Mouse (Mus musculus) kidney, embryonic 15.5 days (tissue): ENCODE data around the gene Slc22a14. TPM values are rescaled to one million over a fixed set of nuclear protein-coding genes. Genes with fewer than 3 reads are reported as not detected.

Source experiments
- ATAC-seq: fragments of 200-750 bp; cut with Nextera tagmentation; replicated peaks from 2 replicates; pipeline ENCODE4 v1.8.0; 2017; ENCODE audit warnings: moderate TSS enrichment; ENCODE audit not compliant: low FRiP score
- H3K27ac ChIP-seq: fragments of 300-500 bp; sonication (generic); 2 replicates; pipeline ENCODE4 v1.5.1; 2015; ENCODE audit warnings: mild to moderate bottlenecking, inconsistent platforms
- H3K27me3 ChIP-seq: fragments of 300-500 bp; sonication (generic); 2 replicates; pipeline ENCODE4 v1.6.1; 2015; ENCODE audit warnings: inconsistent platforms
- H3K36me3 ChIP-seq: fragments of 300-500 bp; sonication (generic); 2 replicates; pipeline ENCODE4 v1.6.1; 2015; ENCODE audit warnings: inconsistent platforms
- H3K4me1 ChIP-seq: fragments of 300-500 bp; sonication (generic); 2 replicates; pipeline ENCODE4 v1.6.1; 2015; ENCODE audit warnings: inconsistent platforms
- H3K4me2 ChIP-seq: fragments of 300-500 bp; sonication (generic); 2 replicates; pipeline ENCODE4 v1.6.1; 2015; ENCODE audit warnings: moderate library complexity, mild to moderate bottlenecking, inconsistent platforms
- H3K4me3 ChIP-seq: fragments of 300-500 bp; sonication (generic); replicated peaks from 2 replicates; pipeline ENCODE4 v1.5.1; 2015; ENCODE audit warnings: mild to moderate bottlenecking, inconsistent platforms
- H3K9ac ChIP-seq: fragments of 300-500 bp; sonication (generic); 2 replicates; pipeline ENCODE4 v1.6.1; 2015; ENCODE audit warnings: mild to moderate bottlenecking, inconsistent platforms
- H3K9me3 ChIP-seq: fragments of 300-500 bp; sonication (generic); replicated peaks from 2 replicates; pipeline ENCODE4 v1.6.1; 2016; ENCODE audit warnings: inconsistent platforms
- WGBS: fragments of 180-500 bp; shearing (Covaris S2); methylation state at CpG from one replicate; pipeline ENCODE4 v1.1.7; 2015; ENCODE audit warnings: mixed read lengths; 5-methylcytosine and 5-hydroxymethylcytosine counted together
- polyA plus RNA-seq: library from polyadenylated mRNA; unstranded; fragments of >200 nt; fragmentation: Nextera tagmentation; extraction: Ambion mirVana; gene quantifications from 2 replicates; pipeline ENCODE4 v1.2.1, GENCODE M21; 2015

Gene Slc22a14
- polyA plus RNA-seq, 1 experiment from 2014 or later = 0.30 TPM

DNA sequence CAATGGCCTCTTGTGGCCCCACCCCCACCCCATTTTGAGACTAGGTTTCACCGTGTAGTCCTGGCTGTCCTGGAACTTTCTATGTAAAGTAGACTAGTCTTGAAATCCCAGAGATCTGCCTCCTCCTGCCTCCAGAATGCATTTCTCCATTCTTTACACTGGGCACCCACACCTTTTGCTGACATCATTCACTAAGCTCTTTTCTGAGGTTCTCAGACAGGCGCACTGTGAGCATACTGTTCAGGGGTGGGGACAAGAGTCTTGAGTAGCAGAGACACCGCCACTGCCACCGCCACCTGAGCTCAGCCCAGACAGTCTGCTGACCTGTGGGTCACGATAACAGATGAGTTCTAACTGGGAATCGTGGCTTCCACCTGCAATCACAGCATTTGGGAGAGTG is 9.4 kb downstream of the Slc22a14 start:
- Histone ChIP-seq H3K4me1 (peaks cover 16% of the 10 kb centered on the region), H3K36me3 (peaks cover 10% of the 10 kb centered on the region), H3K27me3 (no peaks in the 10 kb centered on the region), H3K4me3 (no peak overlapping the region), H3K9ac (no peak overlapping the region), H3K27ac (no peak overlapping the region), H3K4me2 (no peak overlapping the region), H3K9me3 (no peaks in the 10 kb centered on the region)
- no peak for ATAC-seq
- 59% methylated on average over 6 of the region's 6 CpGs for WGBS

GRCm38 (mm10) chr9:119353926-119354325 is 11.4 kb downstream of the Slc22a14 start:
- ATAC-seq = no peak
- peaks cover 21% of the 10 kb centered on the region for H3K36me3 ChIP-seq
- H3K9ac ChIP-seq = no peak overlapping the region
- 74% methylated on average over 6 of the region's 6 CpGs for WGBS
- peaks cover 26% of the 10 kb centered on the region for H3K4me1 ChIP-seq
- H3K27me3 ChIP-seq = no peaks in the 10 kb centered on the region
- H3K4me2 ChIP-seq = no peak overlapping the region
- H3K4me3 ChIP-seq = no peak overlapping the region
- no peak overlapping the region for H3K27ac ChIP-seq
- H3K9me3 ChIP-seq = no peaks in the 10 kb centered on the region

DNA sequence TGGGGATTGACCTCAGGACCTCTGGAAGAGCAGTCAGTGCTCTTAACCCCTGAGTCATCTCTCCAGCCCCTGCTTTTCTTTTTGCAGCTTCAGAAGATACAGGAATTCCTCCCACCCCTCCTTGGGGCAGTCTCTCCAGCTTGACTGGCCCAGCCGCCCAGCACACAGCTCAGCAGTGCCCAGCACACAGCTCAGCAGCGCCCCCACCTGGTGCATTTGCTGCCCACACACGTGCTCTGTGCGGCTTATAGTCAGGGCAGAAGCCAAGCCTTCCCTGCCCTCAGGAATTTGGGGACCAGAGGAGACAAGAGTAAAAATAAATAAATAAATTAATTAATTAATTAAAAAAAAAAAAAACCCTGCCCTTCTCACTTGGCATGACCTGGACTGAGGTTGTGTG is 13.3 kb downstream of the Slc22a14 start:
- peaks cover 37% of the 10 kb centered on the region for H3K36me3 ChIP-seq

GRCm38 (mm10) chr9:119350947-119351705 is 14.2 kb downstream of the Slc22a14 start:
- Histone ChIP-seq H3K4me1 (peaks cover 18% of the 10 kb centered on the region), H3K27ac (peak overlapping the region; percentile 75), H3K9ac (no peak overlapping the region), H3K4me3 (no peak overlapping the region), H3K9me3 (no peaks in the 10 kb centered on the region), H3K4me2 (no peak overlapping the region), H3K36me3 (peaks cover 47% of the 10 kb centered on the region), H3K27me3 (no peaks in the 10 kb centered on the region)
- 63% methylated on average over 10 of the region's 10 CpGs for WGBS
- ATAC-seq = peak; percentile 38

More for the DNA sequence above, 13.3 kb downstream of the Slc22a14 start:
- peaks cover 20% of the 10 kb centered on the region for H3K4me1 ChIP-seq
- H3K27ac ChIP-seq = no peak overlapping the region
- H3K9ac ChIP-seq = no peak overlapping the region
- H3K4me2 ChIP-seq = no peak overlapping the region
- no peaks in the 10 kb centered on the region for H3K27me3 ChIP-seq
- no peak overlapping the region for H3K4me3 ChIP-seq
- no peaks in the 10 kb centered on the region for H3K9me3 ChIP-seq
- WGBS = 32% methylated on average over 4 of the region's 4 CpGs
- peak; percentile 79 for ATAC-seq

DNA sequence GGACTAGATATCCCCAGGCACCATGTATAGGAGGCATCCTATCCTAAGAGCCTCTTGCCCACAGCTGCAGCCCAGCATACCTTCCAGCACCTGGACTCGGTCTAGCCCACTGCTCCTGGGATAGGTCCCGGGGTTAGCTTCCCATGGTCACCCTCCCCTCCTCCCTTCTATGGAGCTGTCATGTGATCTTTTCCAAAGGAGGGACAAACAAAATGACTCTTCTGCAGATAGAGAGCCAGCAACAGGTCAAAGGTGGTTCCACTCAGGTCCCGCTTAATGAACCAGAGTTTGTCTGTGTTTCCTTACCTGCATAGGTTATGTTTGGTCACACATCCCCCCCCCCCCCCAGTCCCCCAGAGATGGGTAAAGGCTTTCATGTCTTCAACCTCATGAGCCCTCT is 14.8 kb downstream of the Slc22a14 start:
- ATAC-seq = no peak; the same call in 1 of the 2 replicates
- WGBS = 40% methylated on average over 3 of the region's 3 CpGs

DNA sequence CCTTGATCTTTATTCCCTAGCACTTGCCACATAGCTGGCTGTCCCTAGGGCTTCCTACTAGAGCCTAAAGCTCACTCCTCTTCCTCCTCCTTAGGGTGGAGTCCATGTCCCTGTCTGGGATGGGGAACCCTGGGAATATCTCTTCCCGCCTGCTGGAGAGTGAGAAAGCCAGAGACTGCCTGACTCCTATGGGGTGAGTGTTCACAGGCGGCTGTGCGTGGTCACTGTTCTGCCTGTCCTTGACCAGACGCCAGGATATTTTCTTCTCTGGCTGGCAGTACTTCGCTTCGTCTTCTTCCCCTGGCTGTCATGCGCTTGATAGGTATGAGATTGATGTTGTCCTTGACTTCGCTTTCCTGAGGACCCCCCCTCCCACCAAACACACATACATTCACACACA is 19.0 kb downstream of the Slc22a14 start:
- H3K4me1 ChIP-seq = peaks cover 25% of the 10 kb centered on the region
- ATAC-seq = no peak
- no peak overlapping the region for H3K4me3 ChIP-seq
- no peak overlapping the region for H3K4me2 ChIP-seq
- no peaks in the 10 kb centered on the region for H3K27me3 ChIP-seq
- H3K9ac ChIP-seq = no peak overlapping the region
- WGBS = 90% methylated on average over 8 of the region's 8 CpGs
- no peak overlapping the region for H3K27ac ChIP-seq
- no peaks in the 10 kb centered on the region for H3K9me3 ChIP-seq
- H3K36me3 ChIP-seq = peaks cover 70% of the 10 kb centered on the region

More for the DNA sequence above, 14.8 kb downstream of the Slc22a14 start:
- Histone ChIP-seq H3K9me3 (no peaks in the 10 kb centered on the region), H3K9ac (no peak overlapping the region), H3K4me3 (no peak overlapping the region), H3K27me3 (no peaks in the 10 kb centered on the region), H3K4me2 (no peak overlapping the region), H3K27ac (peak overlapping the region; percentile 75), H3K36me3 (peaks cover 53% of the 10 kb centered on the region), H3K4me1 (peaks cover 15% of the 10 kb centered on the region)

DNA sequence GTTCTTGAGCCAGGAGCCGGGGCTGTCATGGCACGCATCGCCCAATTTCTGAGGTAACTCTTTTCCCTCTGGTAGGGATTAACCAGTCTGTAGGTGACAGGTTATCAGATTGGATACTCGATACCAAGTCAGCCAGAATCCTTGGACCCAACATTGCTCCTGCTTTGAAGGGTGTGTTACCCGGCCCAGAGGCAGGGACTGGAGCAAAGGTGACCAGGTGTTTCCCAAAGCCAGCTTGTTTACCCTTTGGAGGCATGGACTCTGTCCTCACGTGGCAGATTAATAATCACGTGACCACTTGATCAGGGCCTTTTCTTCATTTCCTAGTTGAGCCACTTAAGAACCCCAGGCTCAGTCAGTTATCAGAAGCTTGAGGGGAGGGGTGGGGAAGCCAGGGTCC is 22.6 kb downstream of the Slc22a14 start:
- H3K4me1 ChIP-seq = peaks cover 36% of the 10 kb centered on the region
- WGBS = 83% methylated on average over 7 of the region's 7 CpGs
- no peak overlapping the region for H3K9ac ChIP-seq
- peaks cover 44% of the 10 kb centered on the region for H3K36me3 ChIP-seq
- H3K27ac ChIP-seq = no peak overlapping the region
- no peak overlapping the region for H3K4me3 ChIP-seq
- no peaks in the 10 kb centered on the region for H3K9me3 ChIP-seq
- H3K4me2 ChIP-seq = peak overlapping the region; percentile 81
- H3K27me3 ChIP-seq = no peaks in the 10 kb centered on the region
- no peak for ATAC-seq

DNA sequence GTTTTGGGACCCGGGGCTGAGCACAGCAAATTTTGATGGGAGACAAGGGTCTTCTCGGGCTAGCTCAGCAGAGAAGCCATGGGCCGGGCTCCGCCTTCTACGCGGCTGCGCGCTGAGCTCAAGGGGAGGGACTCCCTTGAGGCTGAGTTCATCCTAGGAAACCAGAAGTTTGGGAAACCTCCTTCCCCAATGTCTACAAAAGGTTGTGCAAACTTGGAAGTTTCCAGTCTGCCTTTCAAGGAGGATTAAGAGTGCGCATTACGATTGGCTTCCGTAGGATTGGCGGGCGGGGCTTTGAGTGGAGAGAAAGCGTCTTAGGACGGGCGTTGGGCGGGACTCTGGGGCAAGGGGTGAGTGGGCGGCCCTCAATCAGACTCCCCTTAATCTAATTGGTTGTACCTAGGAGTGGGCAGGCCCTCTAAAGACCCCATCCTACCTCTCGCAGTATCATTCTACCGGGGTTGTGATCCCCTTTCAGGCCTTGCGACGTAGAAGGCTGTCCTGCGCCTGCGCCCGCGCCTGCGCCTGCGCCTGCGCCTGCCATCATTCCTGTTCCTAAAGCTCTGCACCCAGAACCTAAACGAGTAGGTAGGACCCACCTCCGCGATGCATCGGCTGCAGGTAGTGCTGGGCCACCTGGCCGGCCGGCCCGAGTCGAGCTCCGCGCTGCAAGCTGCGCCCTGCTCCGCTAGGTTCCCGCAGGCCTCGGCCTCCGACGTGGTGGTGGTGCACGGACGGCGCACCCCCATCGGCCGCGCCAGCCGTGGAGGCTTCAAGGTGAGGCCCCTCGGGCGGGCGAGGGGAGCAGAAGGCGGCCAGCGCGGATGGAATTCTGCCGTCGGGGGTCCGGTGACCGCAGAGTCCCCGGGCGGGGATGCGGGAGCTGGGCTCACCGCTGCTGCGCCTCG is 24.2 kb downstream of the Slc22a14 start, which contains the start of gene Myd88:
Gene Myd88, minus strand, starts transcription at position 503 of the 908 bp plus-strand sequence.
- ATAC-seq = peak; percentile 97
- WGBS = under 1% methylated on average over 68 of the region's 68 CpGs
- H3K27ac ChIP-seq = peak within 1 kb of the TSS; percentile 96
- H3K27me3 ChIP-seq = no peaks in the 10 kb centered on the region
- peaks cover 38% of the 10 kb centered on the region for H3K4me1 ChIP-seq
- no peaks in the 10 kb centered on the region for H3K9me3 ChIP-seq
- peak within 1 kb of the TSS; percentile 86 for H3K9ac ChIP-seq
- H3K4me2 ChIP-seq = peak within 1 kb of the TSS; percentile 81
- H3K4me3 ChIP-seq = peak within 1 kb of the TSS; percentile 85
- H3K36me3 ChIP-seq = peaks cover 34% of the 10 kb centered on the region

DNA sequence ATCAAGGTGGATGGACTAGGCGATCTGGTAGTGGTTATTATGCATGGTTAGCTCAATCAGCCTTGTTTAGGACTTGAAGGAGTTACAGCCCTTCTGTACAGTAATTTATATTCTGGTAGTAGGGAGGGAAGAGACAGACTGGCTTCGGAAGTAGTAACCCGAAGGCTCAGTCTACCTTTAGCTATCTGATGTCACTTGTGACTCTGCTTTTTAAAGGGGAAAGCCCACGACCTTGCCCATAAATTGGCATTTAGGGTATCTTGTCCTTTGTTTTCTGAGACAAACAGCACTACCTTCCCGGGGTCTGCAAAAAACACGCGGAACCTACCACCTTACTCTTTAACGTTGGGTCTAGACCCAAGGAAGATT is 25.2 kb downstream of the Slc22a14 start:
- peaks cover 28% of the 10 kb centered on the region for H3K36me3 ChIP-seq
- H3K27me3 ChIP-seq = no peaks in the 10 kb centered on the region
- ATAC-seq = no peak
- peaks cover 38% of the 10 kb centered on the region for H3K4me1 ChIP-seq
- H3K4me2 ChIP-seq = peak overlapping the region; percentile 81
- peak overlapping the region; percentile 69 for H3K9ac ChIP-seq
- H3K9me3 ChIP-seq = no peaks in the 10 kb centered on the region
- peak overlapping the region; percentile 96 for H3K27ac ChIP-seq
- H3K4me3 ChIP-seq = peak overlapping the region; percentile 85
- WGBS = 4% methylated on average over 8 of the region's 8 CpGs

DNA sequence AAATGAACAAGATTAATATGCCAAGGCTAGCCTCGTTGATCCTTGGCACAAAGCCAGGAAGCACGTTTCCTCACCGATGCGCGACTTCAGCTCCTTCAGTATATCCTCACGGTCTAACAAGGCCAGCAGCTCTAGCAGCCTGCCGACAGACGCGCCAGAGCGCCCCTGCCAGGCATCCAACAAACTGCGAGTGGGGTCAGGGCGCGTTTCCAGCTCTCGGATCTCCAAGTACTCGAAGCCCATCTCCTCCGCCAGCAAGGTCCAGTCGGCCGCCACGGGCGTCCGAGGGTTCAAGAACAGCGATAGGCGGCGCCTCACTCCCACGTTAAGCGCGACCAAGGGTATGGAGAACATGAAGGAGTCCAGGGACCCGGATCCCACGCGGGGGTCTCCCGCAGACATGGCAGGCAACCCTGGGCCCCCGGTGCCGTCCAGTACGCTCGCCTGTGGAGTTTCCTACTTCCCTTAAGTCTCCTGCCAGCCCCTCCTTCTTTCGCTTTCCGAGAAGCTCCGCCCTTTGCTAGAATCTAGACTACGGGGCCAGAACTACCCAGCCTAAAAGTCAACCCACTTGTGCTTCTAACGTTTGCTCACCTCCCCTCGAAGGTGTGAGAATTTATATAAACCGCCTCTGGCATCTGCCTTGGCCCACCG is 25.7 kb downstream of the Slc22a14 start, which contains the start of gene Acaa1a:
Gene Acaa1a, plus strand, starts transcription at position 119 of the 654 bp plus-strand sequence.
- Histone ChIP-seq H3K4me2 (peak within 1 kb of the TSS; percentile 81), H3K9ac (peak within 1 kb of the TSS; percentile 69), H3K4me3 (peak within 1 kb of the TSS; percentile 85), H3K27me3 (no peaks in the 10 kb centered on the region), H3K27ac (peak within 1 kb of the TSS; percentile 96), H3K36me3 (peaks cover 23% of the 10 kb centered on the region), H3K9me3 (no peaks in the 10 kb centered on the region), H3K4me1 (peaks cover 39% of the 10 kb centered on the region)
- WGBS = 1% methylated on average over 43 of the region's 43 CpGs
- ATAC-seq = no peak

- Histone ChIP-seq H3K36me3 (peaks cover 17% of the 10 kb centered on the region), H3K4me3 (peak overlapping the region; percentile 85), H3K4me2 (peak overlapping the region; percentile 81), H3K4me1 (peaks cover 44% of the 10 kb centered on the region), H3K9me3 (no peaks in the 10 kb centered on the region), H3K27me3 (no peaks in the 10 kb centered on the region), H3K27ac (peak overlapping the region; percentile 96), H3K9ac (no peak overlapping the region; the same call in 1 of the 2 replicates)
- 42% methylated on average over 7 of the region's 7 CpGs for WGBS
- no peak for ATAC-seq
Observed at GRCm38 (mm10) chr9:119339106-119339505, 26.2 kb downstream of the Slc22a14 start.
